Mouse (Mus musculus) intestine, embryonic 14.5 days (tissue): ENCODE results near the gene Drc1. TPM values are rescaled to one million over a fixed set of nuclear protein-coding genes. Genes with fewer than 3 reads are reported as not detected.

ENCODE experiments used
- ATAC-seq: fragments of 200-750 bp; cut with Nextera tagmentation; replicated peaks from 2 replicates; pipeline ENCODE4 v1.8.0; 2017; ENCODE audit warnings: low read depth, moderate number of reproducible peaks, moderate TSS enrichment, moderate library complexity; ENCODE audit not compliant: low FRiP score, low TSS enrichment
- DNase-seq: peaks from one replicate; pipeline ENCODE4 v3.0.0-alpha.2; 2018; ENCODE audit warnings: low spot score
- H3K27ac ChIP-seq: fragments of 300-500 bp; sonication (generic); 2 replicates; pipeline ENCODE4 v1.5.1; 2014; ENCODE audit warnings: low read depth, mild to moderate bottlenecking, control low read depth
- H3K27me3 ChIP-seq: fragments of 300-500 bp; sonication (generic); replicated peaks from 2 replicates; pipeline ENCODE4 v1.6.1; 2014; ENCODE audit warnings: low read length, control low read depth; ENCODE audit not compliant: control insufficient read depth, insufficient read depth
- H3K36me3 ChIP-seq: fragments of 300-500 bp; sonication (generic); 2 replicates; pipeline ENCODE4 v1.6.1; 2014; ENCODE audit warnings: low read length, control low read depth; ENCODE audit not compliant: control insufficient read depth, insufficient read depth
- H3K4me1 ChIP-seq: fragments of 300-500 bp; sonication (generic); replicated peaks from 2 replicates; pipeline ENCODE4 v1.6.1; 2014; ENCODE audit warnings: low read length, control low read depth, mixed read lengths; ENCODE audit not compliant: control insufficient read depth, insufficient read depth
- H3K4me2 ChIP-seq: fragments of 300-500 bp; sonication (generic); 2 replicates; pipeline ENCODE4 v1.6.1; 2014; ENCODE audit warnings: low read length
- H3K4me3 ChIP-seq: fragments of 300-500 bp; sonication (generic); 2 replicates; pipeline ENCODE4 v1.5.1; 2014; ENCODE audit warnings: low read depth, low read length, control low read depth, mixed read lengths
- H3K9ac ChIP-seq: fragments of 300-500 bp; sonication (generic); 2 replicates; pipeline ENCODE4 v1.6.1; 2014; ENCODE audit warnings: mild to moderate bottlenecking, low read length
- H3K9me3 ChIP-seq: fragments of 300-500 bp; sonication (generic); 2 replicates; pipeline ENCODE4 v1.6.1; 2016; ENCODE audit warnings: low read length, control low read depth; ENCODE audit not compliant: control insufficient read depth
- WGBS: fragments of 180-500 bp; shearing (Covaris S2); extraction: QIAGEN DNeasy Blood & Tissue Kit; methylation state at CpG from one replicate; pipeline ENCODE4 v1.1.7; 2014; 5-methylcytosine and 5-hydroxymethylcytosine counted together
- polyA plus RNA-seq: library from polyadenylated mRNA; unstranded; fragments of >200 nt; fragmentation: Nextera tagmentation; extraction: Ambion mirVana; gene quantifications from 2 replicates; pipeline ENCODE4 v1.2.1, GENCODE M21; 2014

Drc1 gene
- polyA plus RNA-seq, 1 experiment from 2014 or later: 0.46 TPM

DNA sequence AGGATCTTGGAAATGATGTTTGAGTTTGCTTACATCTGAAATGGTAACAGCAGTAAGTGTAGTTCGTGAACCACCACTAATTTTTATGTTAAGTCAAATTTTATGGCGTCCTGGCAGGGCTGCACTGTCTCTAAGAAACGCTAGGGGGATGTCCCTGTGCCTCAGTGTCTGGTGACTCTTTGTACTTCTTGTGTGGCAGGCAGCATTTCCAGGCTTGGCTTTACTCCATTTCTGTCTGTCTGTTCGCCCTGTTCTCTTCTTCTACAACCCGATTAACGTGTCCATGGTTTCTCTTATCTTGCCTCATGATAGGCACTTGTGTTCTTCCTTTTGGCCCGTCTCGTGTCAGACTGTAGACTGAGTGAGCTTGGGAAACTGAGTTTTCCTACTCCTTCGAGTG is 37.4 kb upstream of the Drc1 start:
- H3K36me3 ChIP-seq: 0 out of 2 replicates have a peak, but pooled peaks cover 2% of the 10 kb centered on the region
- no peaks in the 10 kb centered on the region for H3K27me3 ChIP-seq
- no peak overlapping the region for H3K27ac ChIP-seq
- 63% methylated on average over 9 of the region's 9 CpGs for WGBS
- no peak for ATAC-seq
- H3K4me3 ChIP-seq: no peak overlapping the region
- no peaks in the 10 kb centered on the region for H3K9me3 ChIP-seq
- H3K4me1 ChIP-seq: peaks cover 14% of the 10 kb centered on the region
- no peak overlapping the region for H3K4me2 ChIP-seq
- H3K9ac ChIP-seq: no peak overlapping the region
- no peak for DNase-seq

- Histone ChIP-seq H3K9ac (no peak overlapping the region), H3K4me2 (no peak overlapping the region), H3K27ac (no peak overlapping the region), H3K27me3 (no peaks in the 10 kb centered on the region), H3K36me3 (0 out of 2 replicates have a peak, but pooled peaks cover 6% of the 10 kb centered on the region), H3K4me1 (peaks cover 14% of the 10 kb centered on the region), H3K9me3 (no peaks in the 10 kb centered on the region), H3K4me3 (no peak overlapping the region)
- WGBS: 86% methylated on average over 9 of the region's 9 CpGs
- ATAC-seq: no peak
- no peak for DNase-seq
Measured at GRCm38 (mm10) chr5:30245861-30246416, 35.2 kb upstream of the Drc1 start.

DNA sequence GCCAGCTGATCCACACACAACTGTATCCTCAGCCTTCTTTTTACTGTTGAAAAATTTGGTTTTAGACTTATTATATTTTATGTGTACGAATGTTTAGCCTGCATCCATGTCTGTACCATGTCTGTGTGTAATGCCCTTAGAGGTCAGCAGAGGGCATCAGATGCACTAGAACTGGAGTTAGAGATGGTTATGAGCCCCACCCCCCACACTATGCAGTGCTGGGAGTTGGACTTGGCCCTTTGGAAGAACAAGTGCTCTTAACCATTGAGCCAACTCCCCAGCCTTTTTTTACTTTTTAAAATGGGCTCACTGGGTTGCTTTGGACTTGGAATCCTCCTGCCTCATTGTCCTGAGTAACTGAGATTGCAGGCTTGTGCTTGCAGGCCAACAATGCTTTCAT is 33.5 kb upstream of the Drc1 start:
- peaks cover 13% of the 10 kb centered on the region for H3K4me1 ChIP-seq
- H3K9me3 ChIP-seq: no peaks in the 10 kb centered on the region
- H3K27ac ChIP-seq: no peak overlapping the region
- H3K4me2 ChIP-seq: no peak overlapping the region
- H3K36me3 ChIP-seq: peaks cover 14% of the 10 kb centered on the region; the same call in 1 of the 2 replicates
- ATAC-seq (no peak), DNase-seq (no peak)
- H3K9ac ChIP-seq: no peak overlapping the region
- H3K4me3 ChIP-seq: no peak overlapping the region
- no peaks in the 10 kb centered on the region for H3K27me3 ChIP-seq
- WGBS: 97% methylated on average over 1 of the region's 1 CpGs

DNA sequence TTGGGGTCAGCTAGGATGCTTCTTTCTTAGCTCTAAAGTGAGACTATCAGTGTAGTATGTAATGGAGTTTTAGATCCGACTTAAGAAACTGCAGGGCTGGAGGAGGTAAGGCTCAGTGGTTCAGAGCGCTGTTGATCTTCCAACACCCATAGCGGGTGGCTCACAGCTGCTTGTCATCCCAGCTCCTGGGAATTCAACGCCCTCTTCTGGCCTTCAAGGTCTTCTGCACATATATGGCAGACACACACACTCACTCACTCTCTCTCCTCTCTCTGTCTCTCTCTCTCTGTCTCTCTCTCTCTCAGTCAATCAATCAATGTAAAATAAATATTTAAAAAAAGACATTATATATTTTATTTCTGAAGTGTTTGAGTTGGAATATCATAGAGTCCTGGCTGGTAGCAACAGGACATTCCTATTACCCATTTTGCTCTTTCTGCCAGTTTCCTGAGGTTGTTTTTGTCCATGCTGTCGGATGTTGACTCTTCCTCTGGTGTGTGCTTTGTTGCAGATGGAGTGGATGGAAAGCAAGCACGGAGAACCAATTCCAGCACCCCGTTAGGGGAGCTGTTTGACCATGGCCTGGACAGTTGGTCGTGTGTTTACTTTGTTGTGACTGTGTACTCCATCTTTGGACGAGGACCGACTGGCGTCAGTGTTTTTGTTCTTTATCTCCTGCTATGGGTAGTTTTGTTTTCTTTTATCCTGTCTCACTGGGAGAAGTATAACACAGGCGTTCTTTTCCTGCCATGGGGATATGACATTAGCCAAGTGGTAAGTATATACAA is 25.4 kb upstream of the Drc1 start:
- Histone ChIP-seq H3K9me3 (no peaks in the 10 kb centered on the region), H3K27me3 (no peaks in the 10 kb centered on the region), H3K4me1 (no peaks in the 10 kb centered on the region), H3K36me3 (peaks cover 54% of the 10 kb centered on the region), H3K27ac (no peak overlapping the region), H3K4me3 (no peak overlapping the region), H3K4me2 (no peak overlapping the region), H3K9ac (no peak overlapping the region)
- ATAC-seq (no peak), DNase-seq (no peak)
- WGBS: 57% methylated on average over 12 of the region's 12 CpGs

- WGBS: 89% methylated on average over 7 of the region's 7 CpGs
- peaks cover 59% of the 10 kb centered on the region for H3K36me3 ChIP-seq
- DNase-seq: no peak
Measured at GRCm38 (mm10) chr5:30258776-30259175, 22.4 kb upstream of the Drc1 start.

DNA sequence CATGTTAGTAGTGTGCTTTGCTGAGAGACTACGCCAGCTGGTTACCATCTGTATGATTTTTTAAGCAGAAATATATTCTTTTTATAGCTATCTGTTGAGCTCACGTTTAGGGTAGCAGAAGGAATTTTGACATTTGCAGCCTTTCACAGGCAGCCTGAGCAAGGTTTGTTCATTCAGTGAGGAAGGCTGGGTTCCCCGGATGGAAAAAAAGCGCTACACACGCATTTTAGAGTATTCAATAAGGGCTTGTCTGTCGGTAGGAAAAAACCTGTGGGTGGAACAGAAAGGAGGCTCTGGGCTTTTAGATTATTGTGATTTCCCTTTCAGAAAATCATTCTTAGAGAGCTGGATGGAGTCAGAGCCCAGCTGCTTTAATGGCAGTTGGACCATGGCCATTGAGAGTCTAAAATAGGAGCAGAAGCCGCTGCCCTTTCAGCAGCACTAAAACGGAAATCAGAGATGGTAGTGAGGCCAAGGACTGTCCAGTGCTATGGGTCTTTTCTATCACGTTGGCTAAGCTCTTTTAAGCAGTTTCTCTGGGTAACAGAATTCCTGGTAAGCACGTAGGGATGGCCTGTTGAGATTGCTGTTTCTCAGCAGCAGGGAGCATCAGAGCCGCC is 10.5 kb upstream of the Drc1 start:
- Histone ChIP-seq H3K36me3 (peaks cover 23% of the 10 kb centered on the region), H3K27me3 (no peaks in the 10 kb centered on the region), H3K4me3 (no peak overlapping the region), H3K9me3 (no peaks in the 10 kb centered on the region), H3K4me1 (0 out of 2 replicates have a peak, but pooled peaks cover 2% of the 10 kb centered on the region), H3K27ac (no peak overlapping the region), H3K4me2 (no peak overlapping the region), H3K9ac (no peak overlapping the region)
- ATAC-seq: no peak
- no peak for DNase-seq
- WGBS: 58% methylated on average over 11 of the region's 11 CpGs

More at GRCm38 (mm10) chr5:30258776-30259175, 22.4 kb upstream of the Drc1 start:
- no peak overlapping the region for H3K27ac ChIP-seq
- H3K9ac ChIP-seq: no peak overlapping the region
- H3K4me2 ChIP-seq: no peak overlapping the region
- no peak overlapping the region for H3K4me3 ChIP-seq
- no peaks in the 10 kb centered on the region for H3K27me3 ChIP-seq
- H3K9me3 ChIP-seq: no peaks in the 10 kb centered on the region
- no peak for ATAC-seq
- no peaks in the 10 kb centered on the region for H3K4me1 ChIP-seq

GRCm38 (mm10) chr5:30271599-30272281 is 9.4 kb upstream of the Drc1 start:
- Histone ChIP-seq H3K4me1 (0 out of 2 replicates have a peak, but pooled peaks cover 2% of the 10 kb centered on the region), H3K27me3 (no peaks in the 10 kb centered on the region), H3K9ac (no peak overlapping the region), H3K9me3 (no peaks in the 10 kb centered on the region), H3K4me2 (no peak overlapping the region), H3K4me3 (no peak overlapping the region), H3K36me3 (peaks cover 13% of the 10 kb centered on the region), H3K27ac (no peak overlapping the region)
- 84% methylated on average over 11 of the region's 11 CpGs for WGBS
- ATAC-seq: no peak
- DNase-seq: no peak

- H3K9ac ChIP-seq: no peak overlapping the region
- H3K4me2 ChIP-seq: no peak overlapping the region
- WGBS: 90% methylated on average over 2 of the region's 2 CpGs
- no peaks in the 10 kb centered on the region for H3K4me1 ChIP-seq
- H3K27ac ChIP-seq: no peak overlapping the region
- H3K4me3 ChIP-seq: no peak overlapping the region
- ATAC-seq: no peak
- H3K9me3 ChIP-seq: no peaks in the 10 kb centered on the region
- no peaks in the 10 kb centered on the region for H3K27me3 ChIP-seq
- no peaks in the 10 kb centered on the region for H3K36me3 ChIP-seq
- DNase-seq: no peak
Measured at GRCm38 (mm10) chr5:30276361-30276760, 4.8 kb upstream of the Drc1 start.
